In genomic region chr4:44107339-44107738, GRCm38 (mm10) we compare ENCODE assay signal across 8 mouse cellular contexts. TPM values are rescaled to one million over a fixed set of nuclear protein-coding genes. Genes with fewer than 3 reads are reported as not detected.
DNase-seq lines count a peak whose midpoint lies in the region; ATAC-seq and TF ChIP-seq lines count a peak whose summit lies in the region.

No protein-coding gene starts in this region.

- no peaks in the 10 kb centered on the region for H3K36me3 ChIP-seq in embryonic facial prominence, embryonic 12.5 days
- H3K36me3 ChIP-seq in embryonic facial prominence, embryonic 10.5 days (replicated peaks): no peaks in the 10 kb centered on the region
- H3K36me3 ChIP-seq in forebrain, embryonic 12.5 days (replicated peaks): no peaks in the 10 kb centered on the region
- no peaks in the 10 kb centered on the region for H3K36me3 ChIP-seq in midbrain, embryonic 16.5 days (ENCODE audit: control insufficient read depth, insufficient read depth, low read length)

- peaks cover 30% of the 10 kb centered on the region for H3K4me1 ChIP-seq in embryonic facial prominence, embryonic 12.5 days
- H3K4me1 ChIP-seq in embryonic facial prominence, embryonic 10.5 days: peaks cover 33% of the 10 kb centered on the region
- peaks cover 6% of the 10 kb centered on the region; the same call in 1 of the 2 replicates for H3K4me1 ChIP-seq in forebrain, embryonic 12.5 days
- peaks cover 3% of the 10 kb centered on the region; the same call in 1 of the 2 replicates for H3K4me1 ChIP-seq in midbrain, embryonic 16.5 days (ENCODE audit: control insufficient read depth, insufficient read depth, low read length)

- no peak for TF ChIP-seq CTCF in left cerebral cortex, adult 2 months (IDR thresholded peaks at IDR 0.05)

- no peak overlapping the region for H3K27ac ChIP-seq in embryonic facial prominence, embryonic 12.5 days
- no peak overlapping the region for H3K27ac ChIP-seq in embryonic facial prominence, embryonic 10.5 days (replicated peaks)
- H3K27ac ChIP-seq in forebrain, embryonic 12.5 days: no peak overlapping the region
- H3K27ac ChIP-seq in midbrain, embryonic 16.5 days (ENCODE audit: low read length): no peak overlapping the region
- no peak overlapping the region for H3K27ac ChIP-seq in left cerebral cortex, adult 2 months

- no peak overlapping the region for H3K4me3 ChIP-seq in embryonic facial prominence, embryonic 12.5 days
- H3K4me3 ChIP-seq in embryonic facial prominence, embryonic 10.5 days: no peak overlapping the region
- H3K4me3 ChIP-seq in forebrain, embryonic 12.5 days (replicated peaks): no peak overlapping the region
- no peak overlapping the region for H3K4me3 ChIP-seq in midbrain, embryonic 16.5 days (ENCODE audit: low read depth, low read length)
- no peak overlapping the region for H3K4me3 ChIP-seq in left cerebral cortex, adult 2 months

- intact Hi-C loops in left cerebral cortex, adult 2 months (cut with DNase I): no loop called here

- no peaks in the 10 kb centered on the region for H3K9me3 ChIP-seq in embryonic facial prominence, embryonic 12.5 days
- no peaks in the 10 kb centered on the region for H3K9me3 ChIP-seq in embryonic facial prominence, embryonic 10.5 days
- H3K9me3 ChIP-seq in forebrain, embryonic 12.5 days: no peaks in the 10 kb centered on the region
- no peaks in the 10 kb centered on the region for H3K9me3 ChIP-seq in midbrain, embryonic 16.5 days (replicated peaks; ENCODE audit: control insufficient read depth, low read length, poor library complexity, severe bottlenecking)

- no peak for DNase-seq in embryonic facial prominence, embryonic 10.5 days (ENCODE audit: low spot score)
- peak; percentile 95 for DNase-seq in heart, adult 11 months
- DNase-seq in kidney, adult 9 months: peak; percentile 45
- DNase-seq in lung, postnatal 36 days: peak; percentile 65
- no peak for DNase-seq in left cerebral cortex, adult 2 months (ENCODE audit: extremely low spot score in 1 of 2, low spot score in 2 of 2)

- H3K9ac ChIP-seq in embryonic facial prominence, embryonic 12.5 days: no peak overlapping the region
- no peak overlapping the region for H3K9ac ChIP-seq in forebrain, embryonic 12.5 days
- no peak overlapping the region for H3K9ac ChIP-seq in midbrain, embryonic 16.5 days (ENCODE audit: low read depth, low read length)

- H3K4me2 ChIP-seq in embryonic facial prominence, embryonic 12.5 days (replicated peaks): 0 out of 2 replicates have a peak overlapping the region, but pooled peaks have one; percentile 42
- H3K4me2 ChIP-seq in forebrain, embryonic 12.5 days: no peak overlapping the region
- H3K4me2 ChIP-seq in midbrain, embryonic 16.5 days (ENCODE audit: low read length): no peak overlapping the region

- 26% methylated on average over 6 of the region's 6 CpGs for WGBS in embryonic facial prominence, embryonic 12.5 days
- WGBS in embryonic facial prominence, embryonic 10.5 days: 49% methylated on average over 6 of the region's 6 CpGs
- 67% methylated on average over 6 of the region's 6 CpGs for WGBS in forebrain, embryonic 12.5 days
- WGBS in midbrain, embryonic 16.5 days: 58% methylated on average over 6 of the region's 6 CpGs

- no peak for ATAC-seq in embryonic facial prominence, embryonic 12.5 days (ENCODE audit: insufficient number of reproducible peaks, insufficient read depth, low FRiP score, low TSS enrichment)
- no peak for ATAC-seq in forebrain, embryonic 12.5 days (ENCODE audit: low FRiP score)
- no peak for ATAC-seq in midbrain, embryonic 16.5 days

- H3K27me3 ChIP-seq in embryonic facial prominence, embryonic 12.5 days: no peaks in the 10 kb centered on the region
- no peaks in the 10 kb centered on the region for H3K27me3 ChIP-seq in embryonic facial prominence, embryonic 10.5 days (replicated peaks; ENCODE audit: low read depth, poor library complexity, severe bottlenecking)
- no peaks in the 10 kb centered on the region for H3K27me3 ChIP-seq in forebrain, embryonic 12.5 days
- H3K27me3 ChIP-seq in midbrain, embryonic 16.5 days (ENCODE audit: control insufficient read depth, insufficient read depth, low read depth, low read length): no peaks in the 10 kb centered on the region

RNA-seq across cellular contexts. Expression of gene Gne, which starts 23.4 kb away (rescaled TPM):
- polyA plus RNA-seq in embryonic facial prominence, embryonic 12.5 days (2016; fragmentation: Nextera tagmentation; extraction: Ambion mirVana): 20.4 and 23.8 TPM in 2 replicates
- 20.5 and 20.8 TPM in 2 replicates for polyA plus RNA-seq in embryonic facial prominence, embryonic 10.5 days (2016; fragmentation: Nextera tagmentation; extraction: Ambion mirVana)
- polyA plus RNA-seq in forebrain, embryonic 12.5 days (2016; fragmentation: Nextera tagmentation; extraction: Ambion mirVana): 20.1 and 21.2 TPM in 2 replicates
- polyA plus RNA-seq in midbrain, embryonic 16.5 days (2015; fragmentation: Nextera tagmentation; extraction: Ambion mirVana): 29.9 TPM in 2 replicates
- 10 to 100 TPM; 47.6 to 51.8 TPM for total RNA-seq in left cerebral cortex, adult 2 months (2021)

Comparison
In these comparisons a context has a peak if more than half of its experiments do, and no peak if none do; other contexts are left out.
1. DNase-seq: peak in heart, adult 11 months (single experiment), kidney, adult 9 months (single experiment) and lung, postnatal 36 days (single experiment); none in embryonic facial prominence, embryonic 10.5 days (single experiment) and left cerebral cortex, adult 2 months (0 of 2).